Mouse (Mus musculus) kidney, adult 2 months (tissue): Measurements from ENCODE around the gene Trappc3. TPM values are rescaled to one million over a fixed set of nuclear protein-coding genes. Genes with fewer than 3 reads are reported as not detected.
"Not testable (repeated sequence)": the region's sequence is repeated elsewhere in the genome, so short reads cannot be mapped to it uniquely, and the experiment has no call there.

ENCODE experiments used
- DNase-seq: peaks from one replicate; pipeline ENCODE4 v3.0.0; 2021
- H3K27ac ChIP-seq: fragments of 200-500 bp; 2 replicates; pipeline ENCODE4 v1.5.1; 2012; ENCODE audit warnings: low read depth, low read length, control low read depth, inconsistent platforms; ENCODE audit not compliant: insufficient read depth
- H3K27me3 ChIP-seq: fragments of 200-500 bp; replicated peaks from 2 replicates; pipeline ENCODE4 v1.6.1; 2012; ENCODE audit warnings: mild to moderate bottlenecking, moderate library complexity, low read length, inconsistent platforms; ENCODE audit not compliant: control insufficient read depth, insufficient read depth
- H3K36me3 ChIP-seq: fragments of 200-500 bp; 2 replicates; pipeline ENCODE4 v1.6.1; 2012; ENCODE audit warnings: mild to moderate bottlenecking, moderate library complexity, low read length, inconsistent platforms; ENCODE audit not compliant: control insufficient read depth, insufficient read depth
- H3K4me1 ChIP-seq: fragments of 200-500 bp; 2 replicates; pipeline ENCODE4 v1.6.1; 2011; ENCODE audit warnings: low read length; ENCODE audit not compliant: control insufficient read depth, insufficient read depth
- H3K4me3 ChIP-seq: fragments of 200-500 bp; 2 replicates; pipeline ENCODE4 v1.5.1; 2011; ENCODE audit warnings: mild to moderate bottlenecking, low read depth, low read length, control low read depth; ENCODE audit not compliant: insufficient read depth
- CTCF ChIP-seq: fragments of 200-500 bp; conservative IDR thresholded peaks from 2 replicates; pipeline ENCODE4 v1.5.1; 2011; ENCODE audit warnings: low read depth, mild to moderate bottlenecking, control low read depth, low read length, moderate library complexity, mixed read lengths; ENCODE audit not compliant: insufficient read depth, insufficient read length
- POLR2A ChIP-seq: fragments of 200-500 bp; IDR thresholded peaks from one replicate; pipeline ENCODE4 v1.6.1; 2011; ENCODE audit warnings: low read depth, low read length, control low read depth
- WGBS: fragments of 180-500 bp; shearing (Covaris S2); methylation state at CpG from one replicate; pipeline ENCODE4 v1.1.7; 2018; 5-methylcytosine and 5-hydroxymethylcytosine counted together
- polyA plus RNA-seq: library from polyadenylated mRNA; depleted of rRNA; stranded (reverse); fragments of >200 nt; gene quantifications from 2 replicates; pipeline ENCODE4 v1.2.3, GENCODE M21; 2012; rRNA removed

The Trappc3 gene
- 57.7 and 75.5 TPM in 2 replicates for polyA plus RNA-seq

GRCm38 (mm10) chr4:126262119-126262807 is at the start of gene Trappc3:
Gene Trappc3, plus strand, starts transcription at chr4:126262325.
- under 1% methylated on average over 46 of the region's 46 CpGs for WGBS
- H3K27me3 ChIP-seq = no peaks in the 10 kb centered on the region
- no peaks in the 10 kb centered on the region for H3K36me3 ChIP-seq
- H3K27ac ChIP-seq = peak within 1 kb of the TSS; percentile 85
- peaks cover 11% of the 10 kb centered on the region for H3K4me1 ChIP-seq
- TF ChIP-seq CTCF (peak; percentile 97), POLR2A (no peak)
- peak; percentile 100 for DNase-seq
- peak within 1 kb of the TSS; percentile 78 for H3K4me3 ChIP-seq

GRCm38 (mm10) chr4:126217771-126218170 is 44.4 kb upstream of the Trappc3 start:
- no peak for TF ChIP-seq POLR2A
- no peak for TF ChIP-seq CTCF
- 74% methylated on average over 6 of the region's 6 CpGs for WGBS
- H3K4me3 ChIP-seq = no peak overlapping the region
- H3K27ac ChIP-seq = no peak overlapping the region
- H3K27me3 ChIP-seq = no peaks in the 10 kb centered on the region
- no peaks in the 10 kb centered on the region for H3K4me1 ChIP-seq
- H3K36me3 ChIP-seq = no peaks in the 10 kb centered on the region
- no peak for DNase-seq

GRCm38 (mm10) chr4:126219540-126219939 is 42.6 kb upstream of the Trappc3 start:
- WGBS = 74% methylated on average over 3 of the region's 3 CpGs
- H3K4me3 ChIP-seq = not testable (repeated sequence)

GRCm38 (mm10) chr4:126220045-126220444 is 42.1 kb upstream of the Trappc3 start:
- Histone ChIP-seq H3K27me3 (no peaks in the 10 kb centered on the region), H3K27ac (no peak overlapping the region), H3K4me1 (no peaks in the 10 kb centered on the region), H3K4me3 (no peak overlapping the region), H3K36me3 (no peaks in the 10 kb centered on the region)
- TF ChIP-seq CTCF (no peak), POLR2A (no peak)
- WGBS = 89% methylated on average over 10 of the region's 10 CpGs
- DNase-seq = no peak

More at GRCm38 (mm10) chr4:126219540-126219939, 42.6 kb upstream of the Trappc3 start:
- not testable (repeated sequence) for H3K36me3 ChIP-seq, H3K27me3 ChIP-seq, H3K4me1 ChIP-seq, H3K27ac ChIP-seq, DNase-seq

GRCm38 (mm10) chr4:126222631-126223030 is 39.5 kb upstream of the Trappc3 start:
- Histone ChIP-seq H3K4me3 (no peak overlapping the region), H3K27me3 (no peaks in the 10 kb centered on the region), H3K4me1 (no peaks in the 10 kb centered on the region), H3K27ac (no peak overlapping the region), H3K36me3 (no peaks in the 10 kb centered on the region)
- DNase-seq = no peak
- TF ChIP-seq POLR2A = no peak
- no peak for TF ChIP-seq CTCF
- WGBS = 78% methylated on average over 11 of the region's 11 CpGs

GRCm38 (mm10) chr4:126226640-126227039 is 35.5 kb upstream of the Trappc3 start:
- no peak overlapping the region for H3K4me3 ChIP-seq
- DNase-seq = no peak
- H3K4me1 ChIP-seq = no peaks in the 10 kb centered on the region; the same call in 1 of the 2 replicates
- H3K36me3 ChIP-seq = no peaks in the 10 kb centered on the region
- H3K27me3 ChIP-seq = no peaks in the 10 kb centered on the region
- H3K27ac ChIP-seq = no peak overlapping the region
- WGBS = 50% methylated on average over 12 of the region's 12 CpGs
- no peak for TF ChIP-seq CTCF
- no peak for TF ChIP-seq POLR2A

GRCm38 (mm10) chr4:126227077-126227761 is 34.9 kb upstream of the Trappc3 start:
- Histone ChIP-seq H3K4me3 (peak overlapping the region; percentile 59), H3K36me3 (no peaks in the 10 kb centered on the region), H3K4me1 (no peaks in the 10 kb centered on the region; the same call in 1 of the 2 replicates), H3K27me3 (no peaks in the 10 kb centered on the region), H3K27ac (peak overlapping the region; percentile 84)
- TF ChIP-seq POLR2A (no peak), CTCF (peak; percentile 83)
- WGBS = 1% methylated on average over 18 of the region's 18 CpGs
- DNase-seq = peak; percentile 93
